Mouse (Mus musculus): ENCODE results near the gene Cdc25b. TPM values are rescaled to one million over a fixed set of nuclear protein-coding genes. Genes with fewer than 3 reads are reported as not detected.

Gene Cdc25b
- polyA plus RNA-seq, 1 experiment from 2014 or later, result 23.5 TPM

GRCm38 (mm10) chr2:131208356-131208755 is 21.6 kb downstream of the Cdc25b start:
- in situ Hi-C loops (cut with MboI; ENCODE audit: low pct_unique_long_range_greater_than_20kb), result no loop called here
- ChIA-PET CTCF (interaction anchor here (2.1 kb wide), 1 partner anchor 8 kb away, joined by 8 read pairs; no protein-coding TSS in a partner anchor), POLR2A (no interaction called here)
- DNase-seq (ENCODE audit: low read depth, low spot score), result no peak
- no peaks in the 10 kb centered on the region for H3K27me3 ChIP-seq
- no peak for ATAC-seq
- no peak for TF ChIP-seq CTCF (IDR thresholded peaks at IDR 0.05)

- H3K27me3 ChIP-seq, result no peaks in the 10 kb centered on the region
- POLR2A ChIA-PET, result interaction anchor here (0.9 to 2.3 kb wide), 6 partner anchors 12 to 162 kb away, joined by 3 to 10 read pairs (median 3); no protein-coding TSS in a partner anchor
- ATAC-seq, result no peak
- no peak for TF ChIP-seq CTCF (IDR thresholded peaks at IDR 0.05)
- CTCF ChIA-PET, result interaction anchor here (0.7 to 2.1 kb wide), 7 partner anchors 9 to 284 kb away, joined by 3 to 8 read pairs (median 3); no protein-coding TSS in a partner anchor
- no peak for DNase-seq (ENCODE audit: low read depth, low spot score)
- in situ Hi-C loops (cut with MboI; ENCODE audit: low pct_unique_long_range_greater_than_20kb), result no loop called here
Measured at GRCm38 (mm10) chr2:131209125-131209795, 22.5 kb downstream of the Cdc25b start.

DNA sequence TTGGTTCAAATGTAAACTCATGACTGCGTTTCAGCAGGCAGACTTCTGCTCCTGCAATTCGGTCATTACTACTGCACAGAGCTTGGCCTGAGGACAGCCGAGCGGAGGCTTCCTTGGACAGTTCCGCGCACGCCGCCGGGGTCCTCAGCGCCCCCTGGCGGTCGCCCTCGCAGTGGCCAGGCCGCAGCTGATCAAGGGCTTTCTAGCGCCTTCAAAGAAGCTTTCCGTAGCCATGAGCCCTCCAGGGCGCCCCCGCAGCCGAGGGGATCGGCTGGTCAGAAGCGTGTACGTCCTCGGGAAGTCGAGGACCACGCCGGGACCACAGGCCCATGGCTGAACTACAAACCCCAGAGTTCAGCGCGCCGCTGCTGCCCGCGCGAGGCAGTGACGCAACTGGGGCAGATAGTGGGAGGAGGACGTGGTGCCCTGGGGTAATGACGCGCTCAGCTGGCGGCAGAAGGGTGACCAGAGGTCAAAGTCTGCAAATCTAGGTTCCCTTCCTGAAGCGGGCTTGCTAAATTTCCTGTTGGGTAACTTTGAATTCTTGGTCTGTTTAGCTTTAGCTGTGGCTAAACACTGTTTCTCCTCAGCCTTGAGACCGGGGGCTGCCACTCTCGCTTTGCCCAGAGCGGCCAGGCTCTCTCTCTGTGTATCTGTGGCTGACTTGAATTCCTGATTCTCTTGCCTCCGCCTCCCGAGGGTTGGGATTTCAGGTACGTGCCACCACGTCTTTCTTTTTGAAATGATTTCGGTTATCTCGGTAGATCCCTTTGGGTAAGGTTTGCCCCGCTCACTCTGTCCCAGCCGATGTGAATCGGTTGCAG is 23.4 kb downstream of the Cdc25b start:
- peak; percentile 100 for TF ChIP-seq CTCF (IDR thresholded peaks at IDR 0.05)
- in situ Hi-C loops (cut with MboI; ENCODE audit: low pct_unique_long_range_greater_than_20kb), result no loop called here
- no peaks in the 10 kb centered on the region for H3K27me3 ChIP-seq
- CTCF ChIA-PET, result interaction anchor here (0.8 to 2.1 kb wide), 10 partner anchors 9 to 283 kb away, joined by 3 to 8 read pairs (median 4); partner anchors contain the start of genes Cdc25b, Cenpb and Spef1
- ATAC-seq (peak; percentile 73), DNase-seq (ENCODE audit: low read depth, low spot score) (peak; percentile 58)
- POLR2A ChIA-PET, result interaction anchor here (0.9 to 2.3 kb wide), 7 partner anchors 11 to 163 kb away, joined by 3 to 10 read pairs (median 3); partner anchors contain the start of gene Cenpb

- DNase-seq (ENCODE audit: low read depth, low spot score) (no peak), ATAC-seq (no peak)
- in situ Hi-C loops (cut with MboI; ENCODE audit: low pct_unique_long_range_greater_than_20kb), result no loop called here
- ChIA-PET POLR2A (interaction anchor here (2.3 kb wide), 1 partner anchor 32 kb away, joined by 10 read pairs; no protein-coding TSS in a partner anchor), CTCF (interaction anchor here (1.4 to 1.7 kb wide), 2 partner anchors 12 to 32 kb away, joined by 6 read pairs; partner anchors contain the start of gene Cenpb)
- TF ChIP-seq CTCF (IDR thresholded peaks at IDR 0.05), result no peak
- H3K27me3 ChIP-seq, result no peaks in the 10 kb centered on the region
Measured at GRCm38 (mm10) chr2:131211026-131211615, 24.4 kb downstream of the Cdc25b start.

- no peaks in the 10 kb centered on the region for H3K27me3 ChIP-seq
- DNase-seq (ENCODE audit: low read depth, low spot score), result no peak
- in situ Hi-C loops (cut with MboI; ENCODE audit: low pct_unique_long_range_greater_than_20kb), result no loop called here
- no peak for ATAC-seq
- POLR2A ChIA-PET, result interaction anchor here (0.5 kb wide), 1 partner anchor 320 kb away, joined by 3 read pairs; no protein-coding TSS in a partner anchor
- CTCF ChIA-PET, result interaction anchor here (2.0 kb wide), 1 partner anchor 8 kb away, joined by 6 read pairs; no protein-coding TSS in a partner anchor
- no peak for TF ChIP-seq CTCF (IDR thresholded peaks at IDR 0.05)
Measured at GRCm38 (mm10) chr2:131213773-131214172, 27.0 kb downstream of the Cdc25b start.

DNA sequence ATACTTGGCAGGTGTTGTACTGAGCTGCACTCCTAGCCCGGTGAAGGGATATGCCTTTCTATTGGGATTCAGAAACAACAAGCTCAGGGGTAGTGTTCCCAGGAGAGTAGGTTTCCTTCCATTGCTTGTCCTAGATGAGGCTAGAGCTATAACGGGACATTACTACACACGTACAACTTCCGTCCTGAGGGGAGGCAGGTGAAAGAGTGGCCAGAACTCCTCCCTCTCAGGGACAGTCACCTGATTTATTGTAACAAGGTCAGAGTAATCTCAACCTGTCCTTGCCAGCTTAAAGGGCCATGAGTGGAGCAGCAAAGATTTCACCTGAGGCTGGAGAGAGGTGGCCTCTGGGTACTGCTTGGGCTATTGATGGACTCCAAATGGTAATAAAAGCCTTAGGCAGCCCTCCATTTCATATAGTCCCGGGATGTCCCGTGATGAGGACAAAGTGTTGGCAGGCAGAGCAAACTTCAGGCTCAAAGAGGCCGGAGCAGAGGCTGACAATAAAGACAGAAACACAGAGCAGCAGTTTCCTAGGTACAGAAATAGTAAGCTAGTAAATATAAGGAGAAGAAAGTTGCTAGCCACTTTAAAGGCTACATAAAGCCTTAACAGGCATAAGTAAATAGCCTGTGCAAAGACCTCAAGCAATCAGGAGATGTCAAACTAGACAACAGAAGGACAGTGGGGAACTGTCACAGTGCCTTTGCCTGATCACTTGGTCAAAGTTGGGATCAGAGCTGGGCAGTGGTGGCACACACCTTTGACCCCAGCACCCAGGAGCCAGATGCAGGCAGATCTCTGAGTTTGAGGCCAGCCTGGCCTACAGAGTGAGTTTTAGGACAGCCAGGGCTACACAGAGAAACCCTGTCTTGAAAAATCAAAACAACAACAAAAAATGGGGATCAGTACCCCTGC is 29.5 kb downstream of the Cdc25b start:
- POLR2A ChIA-PET, result no interaction called here
- CTCF ChIA-PET, result no interaction called here
- no peaks in the 10 kb centered on the region for H3K27me3 ChIP-seq
- in situ Hi-C loops (cut with MboI; ENCODE audit: low pct_unique_long_range_greater_than_20kb), result no loop called here
- TF ChIP-seq CTCF (IDR thresholded peaks at IDR 0.05), result no peak
- DNase-seq (ENCODE audit: low read depth, low spot score) (no peak), ATAC-seq (no peak)

GRCm38 (mm10) chr2:131220030-131220429 is 33.3 kb downstream of the Cdc25b start:
- TF ChIP-seq CTCF (IDR thresholded peaks at IDR 0.05), result no peak
- POLR2A ChIA-PET, result interaction anchor here (0.6 kb wide), 1 partner anchor 17 kb away, joined by 3 read pairs; no protein-coding TSS in a partner anchor
- no peak for ATAC-seq
- in situ Hi-C loops (cut with MboI; ENCODE audit: low pct_unique_long_range_greater_than_20kb), result no loop called here
- no peaks in the 10 kb centered on the region for H3K27me3 ChIP-seq
- CTCF ChIA-PET, result interaction anchor here (1.2 kb wide), 1 partner anchor 10 kb away, joined by 3 read pairs; no protein-coding TSS in a partner anchor
- DNase-seq (ENCODE audit: low read depth, low spot score), result no peak

- in situ Hi-C loops (cut with MboI; ENCODE audit: low pct_unique_long_range_greater_than_20kb), result no loop called here
- no peak for DNase-seq (ENCODE audit: low read depth, low spot score)
- ChIA-PET CTCF (interaction anchor here (0.7 to 3.4 kb wide), 7 partner anchors 9 to 47 kb away, joined by 3 to 10 read pairs (median 4); partner anchors contain the start of genes Ap5s1 and Mavs), POLR2A (interaction anchor here (1.0 to 1.4 kb wide), 2 partner anchors 12 to 40 kb away, joined by 3 read pairs; partner anchors contain the start of gene Pank2)
- ATAC-seq, result no peak
- no peak for TF ChIP-seq CTCF (IDR thresholded peaks at IDR 0.05)
- no peaks in the 10 kb centered on the region for H3K27me3 ChIP-seq
Measured at GRCm38 (mm10) chr2:131221853-131222515, 35.2 kb downstream of the Cdc25b start.

GRCm38 (mm10) chr2:131222562-131222961 is 35.8 kb downstream of the Cdc25b start:
- ATAC-seq (no peak), DNase-seq (ENCODE audit: low read depth, low spot score) (no peak)
- ChIA-PET POLR2A (interaction anchor here (1.4 kb wide), 1 partner anchor 39 kb away, joined by 3 read pairs; the partner anchor contains the start of gene Pank2), CTCF (interaction anchor here (1.2 to 3.4 kb wide), 5 partner anchors 10 to 47 kb away, joined by 3 to 10 read pairs (median 6); partner anchors contain the start of gene Mavs)
- no peak for TF ChIP-seq CTCF (IDR thresholded peaks at IDR 0.05)
- in situ Hi-C loops (cut with MboI; ENCODE audit: low pct_unique_long_range_greater_than_20kb), result no loop called here
- no peaks in the 10 kb centered on the region for H3K27me3 ChIP-seq
